Mouse (Mus musculus) ES-Bruce4 (cell line): ENCODE results near the gene Trim44. TPM values are rescaled to one million over a fixed set of nuclear protein-coding genes. Genes with fewer than 3 reads are reported as not detected.

ENCODE experiments used
- H3K27ac ChIP-seq: 2 replicates; pipeline ENCODE4 v1.5.1; 2012; ENCODE audit warnings: low read length, inconsistent platforms; ENCODE audit not compliant: insufficient read depth
- H3K27me3 ChIP-seq: 2 replicates; pipeline ENCODE4 v1.6.1; 2012; ENCODE audit warnings: mild to moderate bottlenecking, low read length, inconsistent platforms; ENCODE audit not compliant: control insufficient read depth, poor library complexity, insufficient read depth, severe bottlenecking
- H3K36me3 ChIP-seq: 2 replicates; pipeline ENCODE4 v1.6.1; 2012; ENCODE audit warnings: inconsistent platforms, mild to moderate bottlenecking, low read length, moderate library complexity; ENCODE audit not compliant: control insufficient read depth, poor library complexity, insufficient read depth, severe bottlenecking
- H3K4me1 ChIP-seq: one replicate; pipeline ENCODE4 v1.8.1; 2011; ENCODE audit warnings: low read length; ENCODE audit not compliant: control insufficient read depth, insufficient read depth
- H3K4me3 ChIP-seq: 2 replicates; pipeline ENCODE4 v1.5.1; 2011; ENCODE audit warnings: low read depth, mild to moderate bottlenecking, low read length
- H3K9ac ChIP-seq: 2 replicates; pipeline ENCODE4 v1.6.1; 2012; ENCODE audit warnings: low read depth, mild to moderate bottlenecking, inconsistent platforms; ENCODE audit not compliant: poor library complexity, severe bottlenecking
- H3K9me3 ChIP-seq: replicated peaks from 2 replicates; pipeline ENCODE4 v1.6.1; 2012; ENCODE audit warnings: mild to moderate bottlenecking, low read length, inconsistent platforms; ENCODE audit not compliant: control insufficient read depth, poor library complexity, insufficient read depth, severe bottlenecking
- CTCF ChIP-seq: IDR thresholded peaks from one replicate; pipeline ENCODE4 v1.8.1; 2011; ENCODE audit warnings: low read depth, low read length
- EP300 ChIP-seq: IDR thresholded peaks from 2 replicates; pipeline ENCODE4 v1.6.1; 2011; ENCODE audit warnings: low read depth, low read length; ENCODE audit not compliant: insufficient read depth
- POLR2A ChIP-seq: IDR thresholded peaks from one replicate; pipeline ENCODE4 v1.8.1; 2011; ENCODE audit warnings: low read length; ENCODE audit not compliant: insufficient read depth
- polyA plus RNA-seq: library from polyadenylated mRNA; stranded (reverse); fragments of >200 nt; gene quantifications from 2 replicates; pipeline ENCODE4 v1.2.4, GENCODE M21; 2011; ENCODE audit warnings: low read depth; ENCODE audit not compliant: missing spikeins, insufficient read depth, insufficient read length

Gene Trim44
- polyA plus RNA-seq, 1 experiment: 56.5 TPM

DNA sequence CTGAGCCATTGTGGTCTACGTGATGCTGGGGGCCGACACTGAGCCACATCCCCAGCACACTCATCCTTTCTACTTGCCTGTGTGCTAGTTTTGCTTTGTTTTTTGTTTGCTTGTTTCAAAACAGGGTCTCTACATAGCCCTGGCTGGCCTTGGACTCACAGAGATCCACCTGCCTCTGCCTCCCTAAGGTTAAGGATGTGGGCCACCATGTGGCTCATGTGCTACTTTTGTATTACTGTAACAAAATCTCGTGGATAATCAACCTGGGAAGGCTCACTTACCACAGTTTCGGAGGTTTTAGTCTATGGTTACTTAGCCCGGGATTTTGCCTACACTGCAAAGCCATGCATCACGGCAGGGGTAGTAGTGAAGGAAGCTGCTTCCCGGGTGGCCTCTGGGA lies 125.5 kb downstream of the Trim44 start:
- Histone ChIP-seq H3K27ac (no peak overlapping the region), H3K9ac (no peak overlapping the region), H3K9me3 (no peaks in the 10 kb centered on the region), H3K4me1 (no peaks in the 10 kb centered on the region), H3K36me3 (no peaks in the 10 kb centered on the region), H3K4me3 (no peak overlapping the region), H3K27me3 (no peaks in the 10 kb centered on the region)
- TF ChIP-seq CTCF (no peak), POLR2A (no peak), EP300 (no peak)

- Histone ChIP-seq H3K27me3 (no peaks in the 10 kb centered on the region), H3K9ac (no peak overlapping the region), H3K4me3 (no peak overlapping the region), H3K27ac (no peak overlapping the region), H3K9me3 (no peaks in the 10 kb centered on the region), H3K4me1 (no peaks in the 10 kb centered on the region), H3K36me3 (no peaks in the 10 kb centered on the region)
- TF ChIP-seq CTCF (no peak), POLR2A (no peak), EP300 (no peak)
Measured at GRCm38 (mm10) chr2:102279779-102280178, 127.8 kb downstream of the Trim44 start.

DNA sequence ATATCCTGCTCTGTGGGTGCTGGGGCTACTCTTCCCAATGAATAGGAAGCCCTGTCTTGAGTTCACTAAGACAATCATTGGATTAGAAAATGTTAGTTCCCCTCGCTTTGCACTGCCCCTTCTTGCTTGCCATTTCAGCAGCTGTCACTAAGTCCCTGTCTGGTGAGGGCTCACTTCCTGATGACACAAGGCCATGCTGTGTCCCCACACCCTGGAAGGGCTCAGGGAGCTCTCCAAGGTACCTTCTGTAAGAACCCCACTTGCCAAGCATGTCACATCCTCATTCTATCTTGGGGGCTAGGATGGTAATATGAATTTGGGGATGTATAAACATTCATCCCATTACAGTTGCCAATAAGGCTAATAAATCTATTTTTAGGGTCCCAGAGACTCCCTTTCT lies 129.7 kb downstream of the Trim44 start:
- Histone ChIP-seq H3K9ac (no peak overlapping the region), H3K4me1 (no peaks in the 10 kb centered on the region), H3K9me3 (no peaks in the 10 kb centered on the region), H3K36me3 (no peaks in the 10 kb centered on the region), H3K27ac (no peak overlapping the region), H3K27me3 (no peaks in the 10 kb centered on the region), H3K4me3 (no peak overlapping the region)
- no peak for TF ChIP-seq CTCF
- no peak for TF ChIP-seq EP300
- no peak for TF ChIP-seq POLR2A

DNA sequence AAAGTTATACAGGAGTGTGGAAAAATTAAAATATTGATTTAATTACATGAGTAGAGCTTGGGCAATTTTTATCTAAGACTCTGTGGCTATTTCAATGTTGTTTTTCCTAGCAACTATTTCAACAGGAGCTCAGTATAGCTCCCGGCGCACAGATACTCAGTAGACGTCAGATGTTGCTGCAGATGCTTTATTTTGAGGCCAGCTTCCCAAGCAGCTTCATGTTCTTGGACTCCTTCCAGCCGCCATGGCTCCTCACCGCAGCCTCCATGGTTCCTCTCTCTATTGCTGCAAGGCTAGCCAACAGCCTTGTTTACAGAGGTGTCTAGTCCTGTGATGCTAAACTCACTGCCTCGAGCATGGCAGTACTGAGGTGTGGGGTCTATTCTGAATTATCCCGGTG lies 134.3 kb downstream of the Trim44 start:
- no peak overlapping the region for H3K27ac ChIP-seq
- no peaks in the 10 kb centered on the region for H3K9me3 ChIP-seq
- no peak overlapping the region for H3K9ac ChIP-seq
- H3K4me1 ChIP-seq: no peaks in the 10 kb centered on the region
- H3K4me3 ChIP-seq: no peak overlapping the region
- no peaks in the 10 kb centered on the region for H3K36me3 ChIP-seq
- TF ChIP-seq EP300 (no peak), CTCF (no peak), POLR2A (no peak)
- no peaks in the 10 kb centered on the region for H3K27me3 ChIP-seq

DNA sequence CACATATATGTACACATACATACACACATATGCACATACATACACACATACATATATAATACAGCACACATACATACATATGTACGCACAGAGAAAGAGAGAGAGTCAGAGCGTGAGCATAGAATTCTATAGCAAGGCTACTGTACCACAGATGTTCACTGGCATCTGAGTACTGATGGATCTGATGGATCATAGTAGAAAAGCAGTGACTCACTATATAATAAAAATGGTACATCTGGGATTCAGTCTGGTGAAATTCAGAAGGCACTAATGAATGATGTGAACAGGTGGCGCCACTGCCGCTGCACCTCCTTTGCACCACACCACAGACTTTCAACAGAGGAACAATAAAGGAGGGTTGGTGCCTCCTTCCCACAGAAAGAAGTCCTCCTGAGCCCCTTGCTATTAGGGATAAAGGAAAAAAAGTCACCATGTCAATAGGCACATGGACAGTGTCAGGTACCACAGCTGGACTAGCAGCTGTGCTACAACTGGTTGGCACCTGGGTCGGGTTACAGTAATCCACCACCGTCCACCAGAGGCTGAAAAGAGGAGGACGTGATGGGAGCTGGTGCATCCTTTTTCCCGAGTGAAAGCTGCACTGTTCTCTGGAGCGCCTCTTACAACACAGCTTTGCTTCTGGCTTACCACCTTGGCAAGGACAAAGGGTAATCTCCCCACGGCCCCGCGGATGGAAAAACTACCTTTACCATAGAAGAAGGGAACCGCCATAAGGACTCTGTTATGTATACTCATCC lies 139.9 kb downstream of the Trim44 start:
- Histone ChIP-seq H3K4me1 (no peaks in the 10 kb centered on the region), H3K27me3 (no peaks in the 10 kb centered on the region), H3K4me3 (no peak overlapping the region), H3K36me3 (no peaks in the 10 kb centered on the region), H3K9me3 (no peaks in the 10 kb centered on the region), H3K9ac (no peak overlapping the region), H3K27ac (no peak overlapping the region)
- TF ChIP-seq EP300: no peak
- no peak for TF ChIP-seq CTCF
- no peak for TF ChIP-seq POLR2A

- Histone ChIP-seq H3K9me3 (no peaks in the 10 kb centered on the region), H3K4me1 (no peaks in the 10 kb centered on the region), H3K27ac (no peak overlapping the region), H3K4me3 (no peak overlapping the region), H3K27me3 (no peaks in the 10 kb centered on the region), H3K36me3 (no peaks in the 10 kb centered on the region), H3K9ac (no peak overlapping the region)
- TF ChIP-seq POLR2A: no peak
- no peak for TF ChIP-seq CTCF
- no peak for TF ChIP-seq EP300
Measured at GRCm38 (mm10) chr2:102266911-102267310, 140.7 kb downstream of the Trim44 start.
